Mouse (Mus musculus) brown adipose tissue, adult 24 weeks (tissue): ENCODE data around the gene Il22. TPM values are rescaled to one million over a fixed set of nuclear protein-coding genes. Genes with fewer than 3 reads are reported as not detected.
"Not testable (repeated sequence)": the region's sequence is repeated elsewhere in the genome, so short reads cannot be mapped to it uniquely, and the experiment has no call there.

Experiments
- H3K27ac ChIP-seq: fragments of 200-500 bp; replicated peaks from 2 replicates; pipeline ENCODE4 v1.5.1; 2012; ENCODE audit warnings: low read depth, mild to moderate bottlenecking, low read length
- H3K4me1 ChIP-seq: fragments of 200-500 bp; 2 replicates; pipeline ENCODE4 v1.6.1; 2012; ENCODE audit warnings: low read length, mixed read lengths; ENCODE audit not compliant: control insufficient read depth, insufficient read depth, insufficient read length
- H3K4me3 ChIP-seq: fragments of 200-500 bp; 2 replicates; pipeline ENCODE4 v1.5.1; 2012; ENCODE audit warnings: low read depth, mild to moderate bottlenecking, low read length, moderate library complexity; ENCODE audit not compliant: insufficient read depth
- polyA plus RNA-seq: library from polyadenylated mRNA; stranded (reverse); fragments of >200 nt; gene quantifications from 2 replicates; pipeline ENCODE4 v1.2.4, GENCODE M21; 2012; ENCODE audit not compliant: missing spikeins, insufficient read depth, insufficient read length

Il22 gene
- polyA plus RNA-seq, 1 experiment, result not detected

DNA sequence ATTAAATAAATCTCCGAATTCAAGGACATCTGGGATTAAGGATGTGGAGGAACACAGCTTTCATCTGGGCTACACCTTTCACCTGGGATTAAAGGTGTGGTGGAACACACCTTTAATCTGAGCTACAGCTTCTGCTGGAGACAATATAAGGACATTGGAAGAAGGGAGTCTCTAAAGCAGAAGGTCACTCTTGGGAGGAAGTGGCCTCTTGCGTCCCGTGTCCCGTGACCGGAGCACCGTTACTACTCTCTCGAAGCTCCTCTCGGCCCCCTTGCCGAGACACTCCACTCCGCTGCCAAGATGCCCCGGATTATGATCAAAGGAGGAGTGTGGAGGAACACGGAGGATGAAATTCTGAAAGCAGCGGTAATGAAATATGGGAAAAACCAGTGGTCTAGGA is 53.6 kb downstream of the Il22 start, which contains the start of gene Gm32802:
Gm32802 (plus strand) TSS at position 301 of the 400 bp plus-strand sequence.
- H3K4me1 ChIP-seq, H3K4me3 ChIP-seq, H3K27ac ChIP-seq: not testable (repeated sequence)

Other genes with a start within 250 kb of the Il22 start
- 2.7 and 9.5 TPM in 2 replicates for gene Mdm1, start 63.1 kb upstream of the Il22 start, polyA plus RNA-seq
- gene Gm32717, start 35.8 kb downstream of the Il22 start, polyA plus RNA-seq, result not detected in 2 replicates
- gene Gm32802, start 53.7 kb downstream of the Il22 start, polyA plus RNA-seq, result not detected in 2 replicates
- gene Iltifb, start 90.1 kb downstream of the Il22 start, polyA plus RNA-seq, result not detected in 2 replicates
- not detected in 2 replicates for gene Gm9040, start 122.0 kb downstream of the Il22 start, polyA plus RNA-seq
- not detected in 2 replicates for gene Gm9044, start 127.5 kb downstream of the Il22 start, polyA plus RNA-seq
- gene Gm9045, start 132.9 kb downstream of the Il22 start, polyA plus RNA-seq, result not detected in 2 replicates
- not detected in 2 replicates for gene Gm9046, start 138.3 kb downstream of the Il22 start, polyA plus RNA-seq
- not detected in 2 replicates for gene Gm9048, start 143.7 kb downstream of the Il22 start, polyA plus RNA-seq
- not detected in 2 replicates for gene Gm9049, start 149.2 kb downstream of the Il22 start, polyA plus RNA-seq
- not detected in 2 replicates for gene Ifng, start 236.1 kb downstream of the Il22 start, polyA plus RNA-seq